Mouse (Mus musculus) neural tube, embryonic 10.5 days (tissue): ENCODE data around the gene Sec31b.

Experiments
- DNase-seq: peaks from one replicate; pipeline ENCODE4 v3.0.0-alpha.2; 2017; ENCODE audit warnings: low spot score; ENCODE audit errors: extremely low spot score

The Sec31b gene

DNA sequence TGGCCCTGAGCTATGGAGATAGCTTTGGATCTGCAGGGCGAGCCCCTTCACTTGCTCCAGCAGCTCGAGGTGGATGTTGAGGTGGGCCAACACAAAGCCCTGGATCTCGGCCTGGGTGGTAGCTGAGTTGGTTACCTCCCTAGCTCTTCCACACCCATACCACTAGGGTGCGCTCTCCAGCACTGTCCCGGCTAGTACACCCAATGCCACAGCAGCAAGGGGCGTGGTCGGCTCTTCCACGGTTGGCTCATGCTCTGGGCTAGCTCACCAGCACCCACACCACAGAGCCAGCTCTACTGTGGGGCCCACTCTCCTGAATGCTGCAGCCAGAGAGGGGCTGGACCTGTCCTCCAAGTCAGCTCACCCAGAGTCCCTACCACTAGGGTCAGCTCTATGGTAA lies 58.4 kb downstream of the Sec31b start:
- DNase-seq = peak; percentile 34

- no peak for DNase-seq
These were observed 69.1 kb downstream of the Sec31b start for GRCm38 (mm10) chr19:44476541-44476940.

DNA sequence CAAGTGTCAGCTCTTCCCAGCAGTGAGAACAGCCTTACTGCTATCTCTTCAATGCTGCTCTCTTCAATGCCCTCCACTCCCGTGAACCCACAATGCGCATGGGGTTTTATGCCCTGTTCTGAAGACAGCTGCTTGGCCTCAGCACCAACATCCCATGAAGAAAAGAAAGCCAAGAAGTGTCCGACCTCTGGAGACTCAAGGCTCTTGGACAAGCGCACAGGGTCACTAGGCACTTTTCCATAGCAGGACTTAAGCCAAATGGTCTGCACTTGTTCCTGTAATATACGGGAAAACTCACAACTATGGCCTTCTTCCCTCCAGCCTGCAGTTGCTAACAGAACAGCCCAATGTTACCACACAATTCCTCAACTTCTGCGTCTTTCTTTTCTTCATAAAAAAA lies 70.4 kb downstream of the Sec31b start:
- DNase-seq = no peak

DNA sequence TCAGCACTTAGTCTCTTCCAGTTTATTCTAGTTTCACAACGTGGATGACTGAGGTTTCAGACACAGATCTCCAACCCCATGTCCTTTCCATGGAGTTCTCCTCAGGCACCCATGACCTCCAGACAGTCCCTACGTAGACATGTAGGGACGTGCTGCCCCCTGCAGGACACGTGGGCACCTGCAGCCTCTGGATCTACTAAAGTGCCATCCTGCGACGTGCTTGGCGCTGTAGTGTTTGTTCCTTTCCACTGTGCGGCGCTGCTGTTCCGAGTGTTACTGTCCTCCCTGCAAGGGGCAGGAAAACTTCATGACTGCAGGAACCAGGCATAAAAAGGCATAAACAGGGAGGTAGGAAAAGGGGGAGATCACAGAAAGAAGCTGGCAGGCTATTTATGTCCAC lies 71.5 kb downstream of the Sec31b start:
- peak; percentile 78 for DNase-seq
